Mouse (Mus musculus): ENCODE measurements around the gene Krt12. TPM values are rescaled to one million over a fixed set of nuclear protein-coding genes. Genes with fewer than 3 reads are reported as not detected.

The Krt12 gene
- not detected in 2 replicates for polyA plus RNA-seq (2015; fragmentation: Nextera tagmentation; extraction: Ambion mirVana)

DNA sequence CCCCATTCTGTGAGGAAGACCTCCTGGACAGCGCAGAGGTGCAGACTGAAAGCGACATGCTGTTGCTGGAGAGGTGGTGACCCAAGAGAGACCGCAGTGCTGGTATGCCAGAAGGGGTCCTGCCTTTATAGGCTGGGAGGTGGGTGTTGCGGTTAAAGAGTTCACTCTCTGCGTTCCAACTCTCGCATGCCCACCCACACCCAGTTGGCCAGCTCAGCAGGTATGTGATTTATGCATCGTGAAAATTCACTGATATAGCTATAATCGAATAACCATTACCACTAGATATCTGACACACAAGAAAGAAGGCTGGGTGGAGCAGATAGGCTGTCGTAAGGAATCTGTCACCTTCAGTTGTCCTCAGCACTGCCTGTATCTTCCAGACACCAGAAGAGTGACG, at the start of gene Krt12:
Gene Krt12, minus strand, starts transcription at position 101 of the 400 bp plus-strand sequence.
- Histone ChIP-seq H3K36me3 (no peaks in the 10 kb centered on the region), H3K4me1 (replicated peaks) (no peaks in the 10 kb centered on the region), H3K9ac (no peak within 1 kb of the TSS), H3K4me2 (no peak within 1 kb of the TSS), H3K27me3 (peaks cover 4% of the 10 kb centered on the region), H3K4me3 (no peak within 1 kb of the TSS), H3K9me3 (replicated peaks) (no peaks in the 10 kb centered on the region), H3K27ac (no peak within 1 kb of the TSS)
- 71% methylated on average over 10 of the region's 10 CpGs for WGBS
- no peak for ATAC-seq (replicated peaks; ENCODE audit: insufficient number of reproducible peaks, insufficient read depth, low FRiP score, low read depth)

DNA sequence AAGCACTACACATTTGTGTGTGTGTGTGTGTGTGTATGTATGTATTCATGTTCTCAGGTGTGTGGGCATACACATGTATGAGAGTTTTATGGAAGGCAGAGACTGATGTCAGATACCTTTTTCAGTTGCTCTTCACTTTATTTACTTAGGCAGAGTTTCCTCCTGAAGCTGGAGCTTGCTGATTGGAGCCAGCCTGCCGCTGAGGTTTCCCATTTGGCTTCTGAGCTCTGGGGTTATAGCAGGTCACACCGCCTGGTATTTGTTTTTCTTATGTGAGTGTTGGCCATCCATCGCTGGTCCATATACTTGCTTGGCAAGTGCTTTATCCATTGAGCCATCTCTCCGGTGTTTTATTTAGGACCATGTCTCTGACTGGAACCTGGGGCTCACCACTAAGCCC, 47.2 kb upstream of the Krt12 start:
- no peaks in the 10 kb centered on the region for H3K9me3 ChIP-seq (replicated peaks)
- no peak overlapping the region for H3K4me3 ChIP-seq
- H3K4me2 ChIP-seq = no peak overlapping the region
- no peak overlapping the region for H3K27ac ChIP-seq
- no peaks in the 10 kb centered on the region for H3K27me3 ChIP-seq
- no peaks in the 10 kb centered on the region for H3K36me3 ChIP-seq
- no peak for ATAC-seq (replicated peaks; ENCODE audit: insufficient number of reproducible peaks, insufficient read depth, low FRiP score, low read depth)
- no peaks in the 10 kb centered on the region for H3K4me1 ChIP-seq (replicated peaks)
- WGBS = 75% methylated on average over 4 of the region's 4 CpGs
- H3K9ac ChIP-seq = no peak overlapping the region

DNA sequence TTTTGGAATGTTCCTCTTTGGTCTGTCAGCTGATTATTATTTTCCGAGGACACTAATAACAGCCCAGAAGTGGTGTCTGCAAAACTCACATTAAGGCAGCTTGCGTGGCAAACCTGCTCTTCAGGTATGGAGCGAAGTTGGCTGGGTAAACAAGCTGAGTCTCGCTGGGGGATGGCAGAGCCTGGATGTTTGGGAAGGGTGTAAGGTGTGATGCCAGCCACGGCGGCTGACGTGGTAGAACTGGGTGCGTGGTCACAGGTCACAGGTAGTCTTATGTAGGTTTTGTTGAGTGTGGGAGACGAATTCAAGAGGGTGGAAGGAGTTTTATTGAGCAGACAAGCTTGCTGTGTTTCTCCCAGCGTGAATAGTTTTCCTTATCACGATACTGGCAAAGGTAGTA, 46.5 kb upstream of the Krt12 start:
- no peaks in the 10 kb centered on the region for H3K9me3 ChIP-seq (replicated peaks)
- no peaks in the 10 kb centered on the region for H3K4me1 ChIP-seq (replicated peaks)
- no peak for ATAC-seq (replicated peaks; ENCODE audit: insufficient number of reproducible peaks, insufficient read depth, low FRiP score, low read depth)
- H3K4me3 ChIP-seq = no peak overlapping the region
- H3K27ac ChIP-seq = no peak overlapping the region
- H3K4me2 ChIP-seq = no peak overlapping the region
- H3K27me3 ChIP-seq = 0 out of 2 replicates have a peak, but pooled peaks cover 4% of the 10 kb centered on the region
- H3K9ac ChIP-seq = no peak overlapping the region
- H3K36me3 ChIP-seq = no peaks in the 10 kb centered on the region
- 74% methylated on average over 11 of the region's 11 CpGs for WGBS

DNA sequence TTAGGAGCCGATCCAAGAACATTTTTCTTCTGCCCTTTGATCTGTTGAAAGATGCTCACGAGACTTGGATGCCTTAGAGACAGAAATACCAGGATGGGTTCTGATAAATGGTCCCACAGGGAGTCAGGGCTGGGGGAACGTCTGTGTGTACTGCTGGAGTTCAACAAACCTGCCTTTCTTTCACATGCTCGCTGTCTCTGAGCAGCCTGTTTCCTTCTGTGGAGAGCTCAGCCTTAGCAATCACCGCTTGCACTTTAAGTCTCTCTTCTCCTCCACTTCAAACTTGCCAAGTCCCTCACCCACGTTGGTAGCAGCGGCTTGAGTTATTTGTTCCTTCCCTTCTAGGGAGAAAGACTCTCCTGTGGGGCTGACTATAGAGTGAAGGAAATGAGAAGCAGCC, 44.3 kb upstream of the Krt12 start:
- ATAC-seq (replicated peaks; ENCODE audit: insufficient number of reproducible peaks, insufficient read depth, low FRiP score, low read depth) = no peak
- no peak overlapping the region for H3K4me2 ChIP-seq
- H3K36me3 ChIP-seq = no peaks in the 10 kb centered on the region
- no peak overlapping the region for H3K9ac ChIP-seq
- 20% methylated on average over 7 of the region's 7 CpGs for WGBS
- no peak overlapping the region for H3K4me3 ChIP-seq
- H3K27me3 ChIP-seq = peaks cover 7% of the 10 kb centered on the region; the same call in 1 of the 2 replicates
- H3K27ac ChIP-seq = no peak overlapping the region
- no peaks in the 10 kb centered on the region for H3K9me3 ChIP-seq (replicated peaks)
- H3K4me1 ChIP-seq (replicated peaks) = no peaks in the 10 kb centered on the region

DNA sequence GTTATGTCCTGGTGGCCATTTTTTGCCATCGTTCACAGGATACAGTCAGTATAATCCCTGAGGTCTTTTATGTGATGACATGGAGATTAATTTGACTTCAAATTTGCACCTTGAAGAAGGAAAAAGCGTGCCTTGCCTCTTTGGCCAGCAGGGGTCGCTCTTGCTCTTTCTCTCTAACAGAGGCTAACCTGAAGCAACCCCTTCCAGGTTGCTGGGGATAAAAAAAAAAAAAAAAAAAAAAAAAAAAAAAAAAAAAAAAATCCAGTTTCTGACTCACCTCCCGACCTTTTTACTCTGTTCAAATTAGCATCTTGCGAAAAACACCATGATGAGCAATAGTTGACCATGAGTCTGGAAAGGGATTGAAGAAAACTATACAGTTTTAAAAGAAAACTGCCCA, 42.8 kb upstream of the Krt12 start:
- Histone ChIP-seq H3K4me3 (no peak overlapping the region), H3K4me1 (replicated peaks) (no peaks in the 10 kb centered on the region), H3K9me3 (replicated peaks) (no peaks in the 10 kb centered on the region), H3K9ac (no peak overlapping the region), H3K36me3 (no peaks in the 10 kb centered on the region), H3K27ac (no peak overlapping the region), H3K4me2 (no peak overlapping the region), H3K27me3 (peaks cover 7% of the 10 kb centered on the region; the same call in 1 of the 2 replicates)
- WGBS = 4% methylated on average over 5 of the region's 5 CpGs
- ATAC-seq (replicated peaks; ENCODE audit: insufficient number of reproducible peaks, insufficient read depth, low FRiP score, low read depth) = no peak

DNA sequence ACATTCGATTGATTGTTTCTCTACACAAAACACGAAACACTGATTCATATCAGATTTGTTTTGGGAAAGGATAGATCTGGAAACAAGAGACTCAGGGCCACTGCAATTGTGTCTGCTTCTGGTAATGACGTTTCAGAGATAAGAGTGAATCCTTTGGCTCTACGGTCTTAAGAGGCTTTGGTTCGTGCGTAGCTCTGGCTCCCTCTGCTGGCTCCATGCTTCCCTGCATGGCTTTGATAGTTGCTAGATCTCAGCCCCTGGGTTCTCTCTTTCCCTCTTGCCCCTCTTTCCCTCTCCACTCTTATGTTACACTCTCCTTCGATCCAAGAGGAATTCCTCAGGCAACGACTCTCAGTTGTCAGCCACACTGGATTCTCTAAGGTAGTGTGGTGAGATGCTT, 41.1 kb upstream of the Krt12 start:
- H3K4me3 ChIP-seq = no peak overlapping the region
- H3K36me3 ChIP-seq = no peaks in the 10 kb centered on the region
- peaks cover 7% of the 10 kb centered on the region; the same call in 1 of the 2 replicates for H3K27me3 ChIP-seq
- H3K4me1 ChIP-seq (replicated peaks) = no peaks in the 10 kb centered on the region
- no peaks in the 10 kb centered on the region for H3K9me3 ChIP-seq (replicated peaks)
- no peak overlapping the region for H3K27ac ChIP-seq
- 10% methylated on average over 8 of the region's 8 CpGs for WGBS
- H3K4me2 ChIP-seq = no peak overlapping the region
- H3K9ac ChIP-seq = no peak overlapping the region
- no peak for ATAC-seq (replicated peaks; ENCODE audit: insufficient number of reproducible peaks, insufficient read depth, low FRiP score, low read depth)

DNA sequence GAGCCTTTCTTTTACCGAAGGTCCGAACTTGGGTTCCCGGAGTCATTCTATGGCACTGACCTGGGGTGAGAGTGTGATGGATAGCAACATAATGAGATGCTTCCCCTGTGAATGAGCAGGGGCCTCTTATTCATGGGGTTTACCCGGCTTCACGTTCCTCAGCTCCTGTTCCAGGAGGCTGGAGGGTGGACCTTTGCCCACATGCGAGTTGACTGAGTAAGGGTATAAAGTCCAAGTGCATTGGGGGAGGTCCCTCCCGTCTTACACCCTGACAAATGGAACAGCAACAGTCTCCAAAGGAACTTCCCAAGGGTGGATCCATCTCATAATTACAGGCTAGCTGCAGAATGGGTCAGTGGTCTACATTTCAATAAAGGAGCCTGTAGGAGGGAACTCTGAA, 39.7 kb upstream of the Krt12 start:
- Histone ChIP-seq H3K4me2 (no peak overlapping the region), H3K4me1 (replicated peaks) (no peaks in the 10 kb centered on the region), H3K9me3 (replicated peaks) (no peaks in the 10 kb centered on the region), H3K36me3 (no peaks in the 10 kb centered on the region), H3K27me3 (peaks cover 7% of the 10 kb centered on the region; the same call in 1 of the 2 replicates), H3K4me3 (no peak overlapping the region), H3K27ac (no peak overlapping the region), H3K9ac (no peak overlapping the region)
- no peak for ATAC-seq (replicated peaks; ENCODE audit: insufficient number of reproducible peaks, insufficient read depth, low FRiP score, low read depth)
- 72% methylated on average over 7 of the region's 7 CpGs for WGBS

DNA sequence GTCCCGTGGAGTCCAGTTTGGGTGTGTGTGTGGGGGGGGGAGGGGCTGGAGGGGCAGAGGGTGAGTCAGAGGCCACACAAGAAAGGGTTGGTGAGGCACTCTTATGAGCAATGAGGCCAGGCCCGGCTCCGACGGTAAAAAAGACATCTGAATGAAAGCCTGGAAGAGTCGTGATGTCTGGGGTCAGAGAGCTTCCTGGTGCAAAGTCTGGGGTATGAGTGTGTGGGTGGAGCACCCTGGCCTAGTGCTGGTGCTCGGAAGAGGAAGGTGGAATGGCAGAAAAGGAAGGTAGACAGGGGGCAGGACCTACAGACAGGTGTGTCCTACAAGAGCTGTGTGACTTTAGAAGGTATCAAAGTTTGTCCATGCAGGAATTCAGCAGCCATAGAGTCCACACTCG, 36.8 kb upstream of the Krt12 start:
- no peak for ATAC-seq (replicated peaks; ENCODE audit: insufficient number of reproducible peaks, insufficient read depth, low FRiP score, low read depth)

DNA sequence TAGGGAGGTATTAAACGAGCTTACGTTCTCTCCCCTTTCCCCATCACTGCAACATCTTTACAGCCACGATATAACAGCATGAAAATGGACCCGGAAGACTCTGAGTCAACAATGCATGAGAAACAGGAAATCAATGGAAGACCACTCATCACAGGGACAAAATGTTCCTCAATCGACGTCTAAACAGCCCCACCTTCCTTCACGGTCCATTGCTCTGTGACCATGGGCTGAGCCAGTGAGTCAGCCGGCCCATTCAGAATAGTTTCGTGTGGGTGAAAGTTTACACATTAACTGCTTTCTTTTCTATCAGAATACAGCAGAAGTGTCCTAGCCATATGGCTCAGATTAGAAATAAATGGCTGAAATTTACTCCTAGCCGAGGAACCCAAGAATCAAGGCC, 32.7 kb upstream of the Krt12 start:
- Histone ChIP-seq H3K36me3 (no peaks in the 10 kb centered on the region), H3K9ac (no peak overlapping the region), H3K27me3 (no peaks in the 10 kb centered on the region), H3K27ac (no peak overlapping the region), H3K4me2 (no peak overlapping the region), H3K4me1 (replicated peaks) (no peaks in the 10 kb centered on the region), H3K9me3 (replicated peaks) (no peaks in the 10 kb centered on the region), H3K4me3 (no peak overlapping the region)
- WGBS = 75% methylated on average over 10 of the region's 10 CpGs
- no peak for ATAC-seq (replicated peaks; ENCODE audit: insufficient number of reproducible peaks, insufficient read depth, low FRiP score, low read depth)

More for the DNA sequence above, 36.8 kb upstream of the Krt12 start:
- Histone ChIP-seq H3K4me3 (no peak overlapping the region), H3K27ac (no peak overlapping the region), H3K9me3 (replicated peaks) (no peaks in the 10 kb centered on the region), H3K9ac (no peak overlapping the region), H3K4me1 (replicated peaks) (no peaks in the 10 kb centered on the region), H3K36me3 (no peaks in the 10 kb centered on the region), H3K27me3 (peaks cover 6% of the 10 kb centered on the region; the same call in 1 of the 2 replicates), H3K4me2 (no peak overlapping the region)
- WGBS = 54% methylated on average over 7 of the region's 7 CpGs

DNA sequence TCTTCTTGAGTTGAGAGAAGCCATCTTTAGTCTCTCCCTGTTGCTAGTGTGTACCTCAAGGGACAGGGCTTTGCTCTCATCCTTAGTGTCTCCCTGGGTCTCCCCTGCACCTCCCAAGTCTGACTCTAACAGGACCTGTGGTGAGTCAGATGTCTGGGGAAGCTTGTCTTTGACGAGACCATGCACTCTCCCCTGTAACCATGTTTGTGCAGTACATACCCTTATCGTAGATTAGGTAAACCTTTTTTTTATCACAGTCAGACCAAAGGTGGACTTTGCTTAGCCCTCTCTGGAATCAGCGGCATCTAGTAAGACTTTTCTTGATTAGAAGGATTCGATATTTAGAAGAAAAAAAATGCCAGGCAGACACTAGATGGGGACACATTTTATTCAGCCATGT, 32.0 kb upstream of the Krt12 start:
- 70% methylated on average over 4 of the region's 4 CpGs for WGBS

DNA sequence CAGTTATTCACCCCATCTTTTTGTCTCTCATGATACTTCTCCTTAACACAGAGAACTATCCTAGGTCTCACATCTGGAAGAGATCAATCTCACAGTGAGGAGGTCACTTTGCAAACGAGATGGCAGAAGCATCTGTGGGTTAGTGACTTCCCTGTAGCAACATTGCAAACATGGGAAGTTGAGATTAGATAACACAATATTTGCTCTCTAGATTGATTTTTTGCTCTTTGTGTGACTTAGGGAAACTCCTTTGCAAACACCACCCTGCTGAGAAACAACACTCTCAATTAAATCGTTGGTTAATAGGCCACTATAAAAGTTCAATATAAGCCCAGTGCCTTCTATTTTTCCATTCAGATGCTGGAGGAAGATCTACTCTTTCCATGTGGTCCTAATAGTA, 26.7 kb upstream of the Krt12 start:
- H3K36me3 ChIP-seq = no peaks in the 10 kb centered on the region
- H3K4me3 ChIP-seq = no peak overlapping the region
- no peak overlapping the region for H3K4me2 ChIP-seq
- H3K9ac ChIP-seq = no peak overlapping the region
- 41% methylated on average over 2 of the region's 2 CpGs for WGBS
- H3K27me3 ChIP-seq = no peaks in the 10 kb centered on the region
- H3K9me3 ChIP-seq (replicated peaks) = no peaks in the 10 kb centered on the region
- H3K27ac ChIP-seq = no peak overlapping the region
- H3K4me1 ChIP-seq (replicated peaks) = no peaks in the 10 kb centered on the region
- no peak for ATAC-seq (replicated peaks; ENCODE audit: insufficient number of reproducible peaks, insufficient read depth, low FRiP score, low read depth)

More for the DNA sequence above, 32.0 kb upstream of the Krt12 start:
- Histone ChIP-seq H3K36me3 (no peaks in the 10 kb centered on the region), H3K27me3 (no peaks in the 10 kb centered on the region), H3K4me2 (no peak overlapping the region), H3K4me3 (no peak overlapping the region), H3K9ac (no peak overlapping the region), H3K4me1 (replicated peaks) (no peaks in the 10 kb centered on the region), H3K9me3 (replicated peaks) (no peaks in the 10 kb centered on the region), H3K27ac (no peak overlapping the region)
- ATAC-seq (replicated peaks; ENCODE audit: insufficient number of reproducible peaks, insufficient read depth, low FRiP score, low read depth) = no peak

DNA sequence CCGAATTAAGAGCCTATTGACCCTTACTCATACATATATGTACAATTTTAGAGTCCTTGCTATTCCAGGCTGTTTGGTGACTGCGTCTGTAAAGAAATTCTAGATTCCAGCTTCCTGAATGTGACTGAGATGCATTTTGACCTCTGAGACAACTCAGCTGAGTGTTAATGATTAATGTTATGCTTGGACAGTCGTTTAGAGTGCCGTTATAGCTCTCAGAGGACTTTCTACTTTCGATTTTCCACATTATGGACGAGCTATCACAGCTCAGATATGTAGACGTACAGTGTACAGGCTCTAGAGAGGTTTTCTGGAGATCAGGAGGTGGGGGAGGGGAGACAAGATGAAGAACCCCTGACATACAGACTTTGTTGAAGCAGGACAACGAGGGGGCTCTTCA, 19.2 kb upstream of the Krt12 start:
- peaks cover 4% of the 10 kb centered on the region; the same call in 1 of the 2 replicates for H3K4me1 ChIP-seq (replicated peaks)
- no peak for ATAC-seq (replicated peaks; ENCODE audit: insufficient number of reproducible peaks, insufficient read depth, low FRiP score, low read depth)
- WGBS = 58% methylated on average over 8 of the region's 8 CpGs

More for the DNA sequence above, 19.2 kb upstream of the Krt12 start:
- no peaks in the 10 kb centered on the region for H3K9me3 ChIP-seq (replicated peaks)
- H3K9ac ChIP-seq = no peak overlapping the region
- H3K36me3 ChIP-seq = no peaks in the 10 kb centered on the region
- no peak overlapping the region for H3K4me3 ChIP-seq
- H3K4me2 ChIP-seq = no peak overlapping the region
- H3K27ac ChIP-seq = no peak overlapping the region
- no peaks in the 10 kb centered on the region for H3K27me3 ChIP-seq

Measured in heart, embryonic 15.5 days (tissue).